Comparison of ENCODE assay signal across 14 mouse cellular contexts in genomic region chr3:41939843-41940242, GRCm38 (mm10).
DNase-seq lines count a peak whose midpoint lies in the region; ATAC-seq and TF ChIP-seq lines count a peak whose summit lies in the region.
"Had no signal": no experiment of that assay in that cellular context is flagged by ENCODE, and none has a peak within 500 bp of the region (broad histone marks: within the 10 kb centered on the region; RNA-seq: fewer than 3 reads in every experiment).

No protein-coding gene starts in this region.

- H3K4me3 ChIP-seq in midbrain, postnatal 0 days (ENCODE audit: low read depth, low read length) = no peak overlapping the region
- no peak overlapping the region for H3K4me3 ChIP-seq in heart, embryonic 12.5 days
- H3K4me3 ChIP-seq: liver, embryonic 13.5 days had no signal

- no peaks in the 10 kb centered on the region for H3K9me3 ChIP-seq in midbrain, postnatal 0 days (ENCODE audit: low read length)
- H3K9me3 ChIP-seq in heart, embryonic 12.5 days (replicated peaks) = no peaks in the 10 kb centered on the region
- H3K9me3 ChIP-seq: liver, embryonic 13.5 days had no signal

- no peak overlapping the region for H3K4me2 ChIP-seq in midbrain, postnatal 0 days (ENCODE audit: low read depth, low read length, poor library complexity, severe bottlenecking)
- no peak overlapping the region for H3K4me2 ChIP-seq in heart, embryonic 12.5 days
- H3K4me2 ChIP-seq: liver, embryonic 13.5 days had no signal

- no peak overlapping the region for H3K9ac ChIP-seq in midbrain, postnatal 0 days (replicated peaks; ENCODE audit: low read length, poor library complexity, severe bottlenecking)
- no peak overlapping the region for H3K9ac ChIP-seq in heart, embryonic 12.5 days
- H3K9ac ChIP-seq: liver, embryonic 13.5 days had no signal

- DNase-seq in cerebellum, postnatal 25 days = peak; percentile 6 to 33
- DNase-seq in cerebellum, adult 9-11 months = no peak
- DNase-seq in layer of hippocampus, postnatal 10 days (ENCODE audit: low spot score in 2 of 2) = peak; percentile 24 to 45
- no peak for DNase-seq in layer of hippocampus, adult 9-10 months (ENCODE audit: low spot score)
- peak; percentile 36 for DNase-seq in brain, embryonic 18.5 days (ENCODE audit: low read depth, low spot score)
- DNase-seq in midbrain, postnatal 0 days (ENCODE audit: low spot score) = peak; percentile 81
- DNase-seq: cerebellum, adult 18-20 months; heart, postnatal 10 days; kidney, postnatal 4 days; liver, embryonic 13.5 days; thymus, postnatal 25 days had no signal

- peak; percentile 52; the same call in 1 of the 2 replicates for ATAC-seq in midbrain, postnatal 0 days (ENCODE audit: low FRiP score)
- no peak for ATAC-seq in megakaryocyte-erythroid progenitor cell, adult 5-6 weeks (replicated peaks; ENCODE audit: low FRiP score, low TSS enrichment, poor library complexity, severe bottlenecking)
- ATAC-seq in heart, embryonic 12.5 days (ENCODE audit: insufficient number of reproducible peaks, low FRiP score) = no peak
- ATAC-seq: CD4-positive, CD25-positive, alpha-beta regulatory T cell, adult 4 months had no signal

- WGBS in midbrain, postnatal 0 days = 30% methylated on average over 4 of the region's 4 CpGs
- 57% methylated on average over 4 of the region's 4 CpGs for WGBS in heart, embryonic 12.5 days

- no peaks in the 10 kb centered on the region for H3K36me3 ChIP-seq in midbrain, postnatal 0 days (ENCODE audit: insufficient read depth, low read length)
- H3K36me3 ChIP-seq in heart, embryonic 12.5 days = no peaks in the 10 kb centered on the region
- H3K36me3 ChIP-seq: liver, embryonic 13.5 days had no signal

- no peak overlapping the region for H3K27ac ChIP-seq in midbrain, postnatal 0 days (ENCODE audit: low read depth, low read length)
- no peak overlapping the region for H3K27ac ChIP-seq in heart, embryonic 12.5 days (ENCODE audit: poor library complexity, severe bottlenecking)
- H3K27ac ChIP-seq: liver, embryonic 13.5 days had no signal

- H3K4me1 ChIP-seq in midbrain, postnatal 0 days (ENCODE audit: insufficient read depth, low read length) = no peaks in the 10 kb centered on the region
- H3K4me1 ChIP-seq in heart, embryonic 12.5 days (replicated peaks) = peaks cover 7% of the 10 kb centered on the region; the same call in 1 of the 2 replicates
- H3K4me1 ChIP-seq: liver, embryonic 13.5 days had no signal

- no peaks in the 10 kb centered on the region for H3K27me3 ChIP-seq in midbrain, postnatal 0 days (ENCODE audit: insufficient read depth, low read length)
- H3K27me3 ChIP-seq in heart, embryonic 12.5 days (replicated peaks) = no peaks in the 10 kb centered on the region
- H3K27me3 ChIP-seq: liver, embryonic 13.5 days had no signal

- TF ChIP-seq CTCF in midbrain, postnatal 0 days (IDR thresholded peaks at IDR 0.05) = peak; percentile 82

Comparison
In these comparisons a context has a peak if more than half of its experiments do, and no peak if none do; other contexts are left out.
1. DNase-seq: peak in cerebellum, postnatal 25 days (2 of 2), layer of hippocampus, postnatal 10 days (2 of 2), brain, embryonic 18.5 days (single experiment) and midbrain, postnatal 0 days (single experiment); none in cerebellum, adult 9-11 months (single experiment) and layer of hippocampus, adult 9-10 months (single experiment).